Mouse (Mus musculus): Measurements from ENCODE around the gene Cfb.
"Not testable (repeated sequence)": the region's sequence is repeated elsewhere in the genome, so short reads cannot be mapped to it uniquely, and the experiment has no call there.

Gene Cfb

GRCm38 (mm10) chr17:34862416-34863081 is at the start of gene Cfb:
Gene Cfb (minus strand): TSS chr17:34862518.
- DNase-seq (ENCODE audit: low read depth, low spot score): no peak

- peak; percentile 82 for DNase-seq (ENCODE audit: low read depth, low spot score)
These were observed 49.6 kb upstream of the Cfb start for GRCm38 (mm10) chr17:34911945-34912351.

- DNase-seq (ENCODE audit: low read depth, low spot score): no peak
These were observed 48.7 kb upstream of the Cfb start for GRCm38 (mm10) chr17:34910982-34911381.

GRCm38 (mm10) chr17:34902895-34903294 is 40.6 kb upstream of the Cfb start:
- no peak for DNase-seq (ENCODE audit: low read depth, low spot score)

GRCm38 (mm10) chr17:34901948-34902347 is 39.6 kb upstream of the Cfb start:
- not testable (repeated sequence) for DNase-seq (ENCODE audit: low read depth, low spot score)

- DNase-seq (ENCODE audit: low read depth, low spot score): peak; percentile 44
These were observed 38.5 kb upstream of the Cfb start for GRCm38 (mm10) chr17:34900826-34901225.

- DNase-seq (ENCODE audit: low read depth, low spot score): no peak
These were observed 37.5 kb upstream of the Cfb start for GRCm38 (mm10) chr17:34899890-34900243.

- peak; percentile 84 for DNase-seq (ENCODE audit: low read depth, low spot score)
These were observed 37.0 kb upstream of the Cfb start for GRCm38 (mm10) chr17:34899053-34899889.

GRCm38 (mm10) chr17:34898706-34899052 is 36.4 kb upstream of the Cfb start:
- no peak for DNase-seq (ENCODE audit: low read depth, low spot score)

- DNase-seq (ENCODE audit: low read depth, low spot score): peak; percentile 91
These were observed 35.9 kb upstream of the Cfb start, which contains the start of the genes C2 and Ehmt2 for GRCm38 (mm10) chr17:34898160-34898586. Gene C2 (minus strand): TSS chr17:34898265. Gene Ehmt2 (plus strand): TSS chr17:34898469.

- DNase-seq (ENCODE audit: low read depth, low spot score): no peak
These were observed 35.2 kb upstream of the Cfb start for GRCm38 (mm10) chr17:34897373-34898159.

- DNase-seq (ENCODE audit: low read depth, low spot score): peak; percentile 60
These were observed 34.0 kb upstream of the Cfb start for GRCm38 (mm10) chr17:34896366-34896765.

GRCm38 (mm10) chr17:34895724-34896123 is 33.4 kb upstream of the Cfb start:
- DNase-seq (ENCODE audit: low read depth, low spot score): peak; percentile 17

GRCm38 (mm10) chr17:34894801-34895530 is 32.6 kb upstream of the Cfb start:
- DNase-seq (ENCODE audit: low read depth, low spot score): peak; percentile 43

- peak; percentile 96 for DNase-seq (ENCODE audit: low read depth, low spot score)
These were observed 31.8 kb upstream of the Cfb start for GRCm38 (mm10) chr17:34894074-34894597.

GRCm38 (mm10) chr17:34893072-34893824 is 30.9 kb upstream of the Cfb start:
- DNase-seq (ENCODE audit: low read depth, low spot score): no peak

GRCm38 (mm10) chr17:34891377-34891776 is 29.1 kb upstream of the Cfb start:
- DNase-seq (ENCODE audit: low read depth, low spot score): peak; percentile 52

- no peak for DNase-seq (ENCODE audit: low read depth, low spot score)
These were observed 27.9 kb upstream of the Cfb start for GRCm38 (mm10) chr17:34890074-34890743.

GRCm38 (mm10) chr17:34887942-34888341 is 25.6 kb upstream of the Cfb start:
- DNase-seq (ENCODE audit: low read depth, low spot score): no peak

GRCm38 (mm10) chr17:34885615-34886014 is 23.3 kb upstream of the Cfb start:
- no peak for DNase-seq (ENCODE audit: low read depth, low spot score)

Data from A20 (cell line).